ENCODE assay signal across 16 mouse cellular contexts in the genomic region with DNA sequence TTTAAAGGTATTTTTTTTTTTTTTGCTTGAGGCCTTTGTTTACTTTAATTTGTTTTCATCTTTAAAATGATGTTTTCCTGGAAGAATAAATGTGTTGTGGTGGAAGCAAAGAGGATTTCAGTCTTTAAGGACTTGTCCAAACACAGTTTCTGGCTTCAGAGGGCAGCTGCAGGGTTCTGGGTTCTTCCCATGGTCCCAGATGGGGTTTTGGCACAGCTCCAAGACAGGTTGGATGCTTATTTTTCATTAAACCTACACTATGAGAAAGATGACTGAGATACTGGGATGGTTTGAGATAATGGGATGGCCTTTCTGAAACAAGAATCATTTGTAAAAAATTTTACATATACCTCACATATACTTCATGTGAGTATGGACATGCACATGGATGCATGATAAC.
"Had no signal": no experiment of that assay in that cellular context is flagged by ENCODE, and none has a peak within 500 bp of the region (broad histone marks: within the 10 kb centered on the region; RNA-seq: fewer than 3 reads in every experiment).

No protein-coding gene starts in this region.

- H3K9me3 ChIP-seq: kidney, embryonic 15.5 days; limb, embryonic 12.5 days; liver, embryonic 13.5 days; midbrain, embryonic 10.5 days; neural tube, embryonic 12.5 days; stomach, embryonic 15.5 days had no signal

- H3K4me2 ChIP-seq: kidney, embryonic 15.5 days; limb, embryonic 12.5 days; liver, embryonic 13.5 days; neural tube, embryonic 12.5 days; stomach, embryonic 15.5 days had no signal

- DNase-seq: kidney, postnatal 14 days; liver; liver, embryonic 13.5 days; liver, postnatal 0 days; lung, postnatal 4 days; midbrain, embryonic 14.5 days; retina, postnatal 1 day; thymus, adult 2 months; thymus, postnatal 25 days had no signal

- ATAC-seq: liver, postnatal 0 days had no signal

- H3K27me3 ChIP-seq: kidney, embryonic 15.5 days; limb, embryonic 12.5 days; liver, embryonic 13.5 days; neural tube, embryonic 12.5 days; stomach, embryonic 15.5 days had no signal

- H3K9ac ChIP-seq: kidney, embryonic 15.5 days; limb, embryonic 12.5 days; liver, embryonic 13.5 days; liver, postnatal 0 days; neural tube, embryonic 12.5 days; stomach, embryonic 15.5 days had no signal

- H3K4me1 ChIP-seq: kidney, embryonic 15.5 days; limb, embryonic 12.5 days; liver, embryonic 13.5 days; midbrain, embryonic 10.5 days; neural tube, embryonic 12.5 days; stomach, embryonic 15.5 days had no signal

- H3K4me3 ChIP-seq: kidney, embryonic 15.5 days; left cerebral cortex, adult 2 months; limb, embryonic 12.5 days; liver, embryonic 13.5 days; midbrain, embryonic 10.5 days; myocyte; neural tube, embryonic 12.5 days; stomach, embryonic 15.5 days had no signal

- H3K27ac ChIP-seq: kidney, embryonic 15.5 days; left cerebral cortex, adult 2 months; limb, embryonic 12.5 days; liver, embryonic 13.5 days; midbrain, embryonic 10.5 days; neural tube, embryonic 12.5 days; stomach, embryonic 15.5 days had no signal

- H3K36me3 ChIP-seq: kidney, embryonic 15.5 days; limb, embryonic 12.5 days; liver, embryonic 13.5 days; midbrain, embryonic 10.5 days; neural tube, embryonic 12.5 days; stomach, embryonic 15.5 days had no signal
